Comparison of ENCODE assay signal across 8 mouse cellular contexts in the genomic region with DNA sequence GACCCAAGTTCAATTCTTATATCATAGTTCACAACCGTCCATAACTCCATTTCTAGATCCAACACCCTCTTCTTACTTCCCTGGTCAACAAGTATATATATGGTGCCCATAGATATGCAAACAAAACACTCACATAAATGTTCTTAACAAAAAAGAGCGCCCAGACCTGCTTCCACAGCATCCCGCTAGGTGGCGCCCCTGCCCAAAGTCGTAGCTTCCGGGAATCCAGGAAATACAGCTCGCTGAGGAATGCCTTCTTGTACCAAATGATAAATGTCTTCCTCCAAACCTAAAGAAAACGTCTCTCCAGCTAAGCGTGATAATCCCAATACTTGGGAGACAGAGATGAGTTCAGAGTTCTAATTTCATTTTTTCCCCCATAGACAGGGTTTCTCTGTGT. TPM values are rescaled to one million over a fixed set of nuclear protein-coding genes. Genes with fewer than 3 reads are reported as not detected.
DNase-seq lines count a peak whose midpoint lies in the region; ATAC-seq lines count a peak whose summit lies in the region.

No protein-coding gene starts in this region.

- peaks cover 13% of the 10 kb centered on the region for H3K4me1 ChIP-seq in intestine, embryonic 15.5 days (replicated peaks)
- H3K4me1 ChIP-seq in limb, embryonic 13.5 days, result peaks cover 35% of the 10 kb centered on the region
- H3K4me1 ChIP-seq in midbrain, embryonic 15.5 days, result peaks cover 34% of the 10 kb centered on the region

- H3K9ac ChIP-seq in intestine, embryonic 15.5 days, result no peak overlapping the region
- no peak overlapping the region for H3K9ac ChIP-seq in limb, embryonic 13.5 days
- H3K9ac ChIP-seq in midbrain, embryonic 15.5 days, result no peak overlapping the region

- H3K9me3 ChIP-seq in intestine, embryonic 15.5 days, result no peaks in the 10 kb centered on the region
- no peaks in the 10 kb centered on the region for H3K9me3 ChIP-seq in limb, embryonic 13.5 days
- no peaks in the 10 kb centered on the region for H3K9me3 ChIP-seq in midbrain, embryonic 15.5 days

- ATAC-seq in intestine, embryonic 15.5 days, result no peak
- ATAC-seq in limb, embryonic 13.5 days (ENCODE audit: low FRiP score, low read depth), result no peak
- no peak for ATAC-seq in midbrain, embryonic 15.5 days (replicated peaks)

- no peaks in the 10 kb centered on the region for H3K27me3 ChIP-seq in intestine, embryonic 15.5 days (replicated peaks)
- H3K27me3 ChIP-seq in limb, embryonic 13.5 days, result no peaks in the 10 kb centered on the region
- no peaks in the 10 kb centered on the region for H3K27me3 ChIP-seq in midbrain, embryonic 15.5 days (replicated peaks)

- DNase-seq in layer of hippocampus, adult 11-12 months (ENCODE audit: low spot score), result peak; percentile 87
- DNase-seq in layer of hippocampus, adult 9-10 months (ENCODE audit: low spot score), result no peak
- DNase-seq in embryo, embryonic 10 days (ENCODE audit: low spot score), result peak; percentile 83
- DNase-seq in gastrocnemius, postnatal 25 days, result peak; percentile 63
- peak; percentile 85 to 94 for DNase-seq in spleen, postnatal 4 days (ENCODE audit: low spot score in 2 of 2)

- 2% methylated on average over 9 of the region's 9 CpGs for WGBS in intestine, embryonic 15.5 days
- WGBS in limb, embryonic 13.5 days, result 8% methylated on average over 9 of the region's 9 CpGs
- WGBS in midbrain, embryonic 15.5 days, result 4% methylated on average over 9 of the region's 9 CpGs

- H3K4me2 ChIP-seq in intestine, embryonic 15.5 days (replicated peaks), result 0 out of 2 replicates have a peak overlapping the region, but pooled peaks have one; percentile 10
- H3K4me2 ChIP-seq in limb, embryonic 13.5 days (replicated peaks), result peak overlapping the region; percentile 48
- H3K4me2 ChIP-seq in midbrain, embryonic 15.5 days, result peak overlapping the region; percentile 43

- no peak overlapping the region for H3K27ac ChIP-seq in intestine, embryonic 15.5 days
- no peak overlapping the region for H3K27ac ChIP-seq in limb, embryonic 13.5 days
- peak overlapping the region; percentile 60; the same call in 1 of the 2 replicates for H3K27ac ChIP-seq in midbrain, embryonic 15.5 days

- no peaks in the 10 kb centered on the region for H3K36me3 ChIP-seq in intestine, embryonic 15.5 days
- no peaks in the 10 kb centered on the region for H3K36me3 ChIP-seq in limb, embryonic 13.5 days
- H3K36me3 ChIP-seq in midbrain, embryonic 15.5 days (replicated peaks), result no peaks in the 10 kb centered on the region

- no peak overlapping the region for H3K4me3 ChIP-seq in intestine, embryonic 15.5 days (replicated peaks)
- H3K4me3 ChIP-seq in limb, embryonic 13.5 days, result no peak overlapping the region
- peak overlapping the region; percentile 19; the same call in 1 of the 2 replicates for H3K4me3 ChIP-seq in midbrain, embryonic 15.5 days

RNA-seq across cellular contexts. Expression of a gene that starts 9.0 kb away (rescaled TPM):
- 10 to 100 TPM in 1 of 2 experiments, 1 to 10 TPM in 1; 8.1 to 10.5 TPM for total RNA-seq in gastrocnemius, postnatal 25 days (2021)
- polyA plus RNA-seq in intestine, embryonic 15.5 days (2015; fragmentation: Nextera tagmentation; extraction: Ambion mirVana), result 33.5 and 36.0 TPM in 2 replicates
- polyA plus RNA-seq in limb, embryonic 13.5 days (2015; fragmentation: Nextera tagmentation; extraction: Ambion mirVana), result 35.8 and 41.3 TPM in 2 replicates
- polyA plus RNA-seq in midbrain, embryonic 15.5 days (2015; fragmentation: Nextera tagmentation; extraction: Ambion mirVana), result 5.8 and 7.8 TPM in 2 replicates

RNA-seq across cellular contexts. Expression of a gene that starts 13.7 kb away (rescaled TPM):
- 1 to 10 TPM in 1 of 2 experiments, under 1 TPM in 1; 1.00 to 1.3 TPM for total RNA-seq in gastrocnemius, postnatal 25 days (2021)
- polyA plus RNA-seq in intestine, embryonic 15.5 days (2015; fragmentation: Nextera tagmentation; extraction: Ambion mirVana), result 0.16 TPM in 1 of 2 replicates, not detected in the other
- 0.15 and 0.28 TPM in 2 replicates for polyA plus RNA-seq in limb, embryonic 13.5 days (2015; fragmentation: Nextera tagmentation; extraction: Ambion mirVana)
- polyA plus RNA-seq in midbrain, embryonic 15.5 days (2015; fragmentation: Nextera tagmentation; extraction: Ambion mirVana), result 0.65 and 0.91 TPM in 2 replicates
